Mouse (Mus musculus): ENCODE measurements at regions not wholly inside any gene's neighbourhood (a gene's known extent, or its start where the extent isn't known, plus 50 kb on each side); places are given as distances from the start of the nearest gene placed in this dataset.

DNA sequence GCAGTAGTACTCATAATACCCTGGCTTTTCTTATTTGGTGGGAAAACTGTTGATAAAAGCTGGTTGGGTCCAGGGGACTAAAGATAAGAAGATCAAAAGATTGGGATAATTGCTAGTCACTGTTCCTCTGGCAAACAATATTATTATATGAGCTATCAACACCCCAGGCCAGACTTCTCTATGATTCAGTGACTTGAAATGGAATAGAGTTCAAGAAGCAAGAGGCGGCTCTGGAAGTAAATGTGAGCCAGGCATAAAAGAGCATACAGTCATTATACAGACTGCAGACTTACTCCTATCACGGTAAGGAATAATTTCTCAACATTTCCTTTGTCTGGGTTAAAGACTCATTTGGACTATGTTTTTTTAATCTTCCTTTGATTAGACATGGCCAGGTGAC is 278.5 kb upstream of the Acvr2a start:
- ATAC-seq (ENCODE audit: low TSS enrichment) = no peak

DNA sequence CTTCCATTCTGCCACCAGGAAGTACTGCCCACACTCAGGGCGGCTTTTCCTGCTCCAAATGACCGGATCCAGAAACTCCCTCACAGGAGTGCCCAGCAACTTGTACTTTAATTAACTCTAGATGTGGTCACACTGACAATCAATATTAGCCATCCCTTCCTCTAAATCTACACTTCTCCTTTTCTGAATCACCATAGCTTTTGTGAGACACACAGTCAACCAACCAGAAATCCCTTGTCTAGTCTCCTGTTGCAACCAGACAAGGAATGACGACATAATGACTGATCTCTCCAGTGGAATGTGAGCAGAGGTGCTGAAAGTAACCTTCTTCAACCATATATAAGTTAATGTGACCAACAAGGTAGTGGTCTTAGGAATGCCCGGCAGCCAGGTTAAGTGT is 277.0 kb upstream of the Acvr2a start:
- no peak for ATAC-seq (ENCODE audit: low TSS enrichment)

DNA sequence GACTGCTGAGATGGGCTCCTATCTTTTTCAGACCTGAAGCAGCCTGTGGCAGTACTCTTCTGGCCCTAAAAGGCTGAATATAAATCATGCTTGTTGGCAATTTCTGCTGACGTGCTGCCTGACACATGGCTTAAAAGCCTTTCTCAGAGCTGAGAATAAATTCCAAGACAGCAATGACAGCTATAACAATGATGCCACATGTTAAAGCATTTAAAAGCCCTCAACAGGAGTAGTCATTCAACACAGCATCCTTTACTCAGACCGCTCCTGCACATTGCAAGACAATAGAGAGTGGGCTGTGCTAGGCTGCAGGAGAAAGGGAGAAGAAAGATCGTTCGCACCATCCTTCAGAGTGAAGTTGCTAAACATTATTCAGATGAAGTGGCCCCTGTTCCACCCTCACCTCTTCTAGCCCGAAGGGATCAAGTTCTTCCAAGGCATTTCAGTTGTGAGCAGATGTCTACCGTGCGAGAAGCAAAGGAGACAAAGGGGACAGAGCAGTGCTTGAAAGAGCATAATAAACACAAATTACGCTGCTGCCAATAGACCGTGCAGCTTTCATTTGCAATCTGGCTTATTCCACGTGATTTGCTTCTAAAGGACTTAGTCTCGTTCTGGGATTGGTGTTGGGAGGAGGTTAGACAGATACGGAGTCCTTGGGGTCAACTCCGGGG is 275.1 kb upstream of the Acvr2a start:
- peak; percentile 83 for ATAC-seq (ENCODE audit: low TSS enrichment)

- no peak for ATAC-seq (ENCODE audit: low TSS enrichment)
These were observed 274.3 kb upstream of the Acvr2a start for GRCm38 (mm10) chr2:48539465-48540055.

DNA sequence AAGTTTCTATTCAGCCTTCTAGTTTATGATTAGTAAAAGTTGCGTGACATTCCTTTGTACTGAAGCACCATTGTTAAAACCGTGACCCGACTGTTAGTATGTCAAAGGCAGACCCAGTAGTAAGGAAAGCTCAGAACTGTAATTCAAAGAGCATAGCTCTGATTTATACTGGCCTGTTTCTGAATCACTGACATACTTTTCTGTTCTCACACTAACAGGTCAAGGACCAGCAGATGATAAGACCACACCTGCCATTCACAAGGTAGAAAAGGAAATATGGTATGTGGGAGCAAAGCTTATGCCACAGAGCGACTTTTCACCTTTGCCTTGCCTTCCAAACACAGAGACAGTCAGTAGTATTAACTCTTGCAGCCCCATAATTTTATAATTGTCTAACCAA is 269.5 kb upstream of the Acvr2a start:
- ATAC-seq (ENCODE audit: low TSS enrichment) = no peak

- ATAC-seq (ENCODE audit: low TSS enrichment) = no peak
These were observed 268.8 kb upstream of the Acvr2a start for GRCm38 (mm10) chr2:48545072-48545471.

GRCm38 (mm10) chr2:48545679-48546078 is 268.2 kb upstream of the Acvr2a start:
- no peak for ATAC-seq (ENCODE audit: low TSS enrichment)

DNA sequence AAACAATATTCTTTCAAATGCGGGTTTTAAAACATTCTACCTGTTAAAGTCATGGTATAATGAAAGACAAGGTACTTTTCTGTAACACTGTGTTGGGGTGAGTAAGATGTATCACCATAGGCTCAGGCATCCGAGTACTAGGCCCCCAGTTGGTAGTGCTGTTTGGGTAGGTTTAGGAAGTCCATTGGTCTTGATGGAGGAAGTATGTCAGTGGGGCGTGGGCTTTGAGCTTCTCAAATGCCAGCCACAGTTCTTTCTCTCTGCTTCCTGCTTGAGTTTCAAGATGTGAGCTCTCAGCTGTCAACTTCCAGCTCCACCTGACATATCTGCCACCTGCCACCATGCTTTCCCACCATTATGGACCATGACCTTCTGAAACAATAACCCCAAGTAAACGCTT is 267.7 kb upstream of the Acvr2a start:
- ATAC-seq (ENCODE audit: low TSS enrichment) = no peak

DNA sequence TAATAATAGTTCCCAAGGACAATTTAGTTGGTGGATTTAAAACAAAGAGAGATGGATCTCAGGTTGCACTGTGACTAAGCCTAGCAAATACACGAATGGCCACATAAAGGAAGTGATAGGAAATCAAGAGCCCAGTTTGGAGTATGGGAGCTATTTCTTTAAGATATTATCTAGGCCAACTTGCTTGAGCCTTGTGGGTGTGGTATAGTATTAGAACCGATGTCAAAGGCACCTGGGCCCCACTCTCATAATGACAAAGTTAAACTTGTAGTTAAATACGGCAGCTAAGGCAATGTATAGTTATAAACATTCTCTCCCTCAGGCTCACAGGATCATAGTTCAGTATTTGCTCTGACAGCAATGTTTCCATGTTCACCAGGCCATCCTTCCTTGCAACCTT is 257.3 kb upstream of the Acvr2a start:
- ATAC-seq (ENCODE audit: low TSS enrichment) = no peak

DNA sequence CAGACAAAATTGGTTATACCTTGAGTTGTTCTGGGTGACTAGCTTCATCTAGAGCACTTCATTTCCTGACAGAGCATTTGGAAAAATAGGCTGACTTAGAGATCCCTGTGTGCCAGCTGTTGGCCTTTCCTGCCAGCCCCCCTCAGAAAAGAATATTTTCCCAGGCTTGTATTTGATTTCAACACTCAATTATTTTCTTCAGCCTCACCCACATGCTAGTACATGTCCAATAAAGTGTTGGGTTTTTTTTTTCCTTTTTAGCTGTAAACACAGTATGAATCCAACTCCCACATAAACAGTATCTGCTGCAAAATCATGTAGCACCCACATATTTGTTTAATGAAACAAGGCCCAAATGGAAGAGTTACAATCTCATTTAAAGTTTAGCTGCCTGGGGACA is 256.8 kb upstream of the Acvr2a start:
- ATAC-seq (ENCODE audit: low TSS enrichment) = no peak

DNA sequence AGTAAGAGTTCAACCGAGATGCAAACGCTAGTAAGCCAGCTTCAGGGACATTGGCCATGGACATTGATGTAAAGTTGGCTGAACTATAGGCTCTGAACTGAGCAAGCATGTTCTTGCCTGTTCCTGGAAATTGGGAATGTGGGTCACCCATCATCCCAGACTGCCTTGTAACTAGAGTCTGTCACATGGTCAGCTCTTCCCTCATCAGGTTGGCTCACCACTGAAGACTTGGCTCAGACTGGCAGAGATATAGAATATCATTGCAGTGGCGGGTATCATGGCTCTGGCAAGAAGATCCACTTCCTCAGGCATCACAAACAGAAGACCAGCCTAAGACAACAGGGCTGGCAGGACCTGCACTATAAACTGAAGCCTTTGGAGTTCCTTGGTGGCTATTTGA is 255.3 kb upstream of the Acvr2a start:
- no peak for ATAC-seq (ENCODE audit: low TSS enrichment)

DNA sequence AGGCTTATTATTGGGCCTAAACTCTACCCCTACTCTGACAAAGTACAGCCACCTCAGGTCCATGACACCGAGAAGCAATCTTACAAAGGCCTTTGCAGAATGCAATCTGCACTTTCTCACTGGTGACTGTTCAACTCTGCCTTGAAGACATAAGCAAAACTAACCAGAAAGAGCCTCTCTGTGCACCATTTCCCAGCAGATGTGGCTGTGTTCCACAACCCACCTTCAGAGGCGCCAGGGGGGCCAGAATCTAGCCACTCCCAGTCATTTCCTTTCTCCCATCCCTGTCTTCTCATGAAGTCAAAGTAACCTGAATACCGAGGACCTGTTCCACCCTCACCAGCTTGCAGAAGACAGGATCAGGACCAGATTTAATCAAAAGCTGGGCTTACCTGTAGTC is 250.3 kb upstream of the Acvr2a start:
- ATAC-seq (ENCODE audit: low TSS enrichment) = no peak

GRCm38 (mm10) chr2:48564170-48564569 is 249.7 kb upstream of the Acvr2a start:
- no peak for ATAC-seq (ENCODE audit: low TSS enrichment)

- no peak for ATAC-seq (ENCODE audit: low TSS enrichment)
These were observed 246.0 kb upstream of the Acvr2a start for GRCm38 (mm10) chr2:48567871-48568270.

DNA sequence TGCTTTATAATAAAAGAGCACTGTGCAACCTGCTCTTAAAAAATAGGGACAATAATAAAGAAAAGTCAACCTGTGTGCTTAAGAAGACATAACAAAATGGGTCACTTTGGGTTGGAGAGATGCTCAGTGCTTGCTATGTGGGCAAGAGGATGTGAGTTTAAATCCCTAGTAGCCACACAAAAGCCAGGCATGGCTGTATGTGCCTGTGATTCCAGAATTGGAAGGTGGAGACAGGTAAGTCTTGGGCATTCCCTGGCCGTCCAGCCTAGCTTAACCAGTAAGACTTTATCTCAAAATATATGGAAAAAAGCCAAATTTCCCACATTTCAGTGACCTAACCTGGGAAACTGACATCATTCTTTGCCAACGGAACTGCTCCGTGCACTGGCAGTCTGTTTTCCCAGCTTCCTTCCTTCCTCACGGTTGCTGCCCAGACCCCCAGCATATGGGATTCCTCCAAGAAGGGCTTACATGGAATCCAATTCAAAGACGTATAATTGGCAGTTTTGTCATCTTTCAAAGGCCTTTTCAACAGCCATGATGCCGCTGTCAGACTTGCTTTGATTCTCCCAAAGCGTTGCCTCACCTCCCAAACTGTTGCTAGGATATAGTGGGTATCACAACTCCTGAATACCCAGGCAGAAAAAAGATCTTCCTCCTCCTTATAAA is 227.6 kb upstream of the Acvr2a start:
- no peak for ATAC-seq (ENCODE audit: low TSS enrichment)

GRCm38 (mm10) chr2:48586831-48587169 is 227.1 kb upstream of the Acvr2a start:
- ATAC-seq (ENCODE audit: low TSS enrichment) = peak; percentile 55; the same call in 1 of the 2 replicates

DNA sequence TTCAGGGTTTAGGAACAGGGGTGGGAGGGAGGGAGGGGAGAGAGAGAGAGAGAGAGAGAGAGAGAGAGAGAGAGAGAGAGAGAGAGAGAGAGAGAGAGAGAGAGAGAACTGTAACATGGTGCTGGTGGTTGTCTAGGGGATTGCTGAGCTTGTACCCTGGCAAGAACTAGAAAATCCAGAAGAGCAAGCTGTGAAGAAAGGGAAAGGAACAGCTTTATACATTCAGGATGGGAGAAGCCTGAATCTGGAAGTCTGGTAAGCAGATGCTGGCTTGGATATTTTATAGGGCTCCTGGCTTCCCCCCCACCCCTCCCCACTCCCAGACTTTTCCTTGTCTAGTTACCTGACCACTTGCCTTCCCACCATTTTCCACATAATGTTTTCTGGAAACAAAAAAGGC is 224.2 kb upstream of the Acvr2a start:
- ATAC-seq (ENCODE audit: low TSS enrichment) = no peak

DNA sequence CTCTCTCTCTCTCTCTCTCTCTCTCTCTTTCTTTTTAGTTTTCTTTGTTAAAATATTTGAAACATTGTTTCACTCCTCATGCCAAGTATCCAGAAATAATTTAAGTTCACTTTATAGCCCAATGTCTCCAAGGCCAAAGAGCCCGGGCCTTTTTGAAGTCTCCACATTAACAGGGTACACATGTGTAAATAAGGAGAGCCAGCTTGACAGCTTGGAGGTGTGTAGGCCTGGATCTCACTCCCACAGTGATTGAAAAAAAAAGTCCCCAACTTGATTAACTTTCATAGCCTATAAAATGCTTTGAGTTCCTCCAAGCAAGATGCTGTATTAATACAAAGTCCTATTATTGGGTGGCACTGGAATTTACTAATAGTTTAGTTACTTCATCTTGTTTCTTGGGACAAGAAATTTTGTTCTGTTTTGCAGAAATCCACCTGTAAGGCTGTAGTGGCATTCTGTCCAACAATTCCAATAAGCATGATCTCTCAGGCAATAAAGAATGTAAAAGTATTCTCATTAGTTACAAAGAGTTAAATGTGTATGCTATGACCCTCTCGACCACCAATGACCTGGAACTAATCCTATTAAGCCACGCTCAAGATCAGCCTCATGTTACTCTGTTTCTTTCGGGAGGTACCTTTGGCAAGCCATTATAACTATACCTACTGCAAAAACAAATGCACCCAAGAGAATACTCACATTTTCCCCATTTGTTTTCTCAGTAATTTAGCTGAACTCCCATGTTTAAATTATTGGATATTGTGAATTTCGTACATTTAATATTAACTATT is 215.9 kb upstream of the Acvr2a start:
- ATAC-seq (ENCODE audit: low TSS enrichment) = no peak

GRCm38 (mm10) chr2:48599367-48599766 is 214.5 kb upstream of the Acvr2a start:
- ATAC-seq (ENCODE audit: low TSS enrichment) = no peak

GRCm38 (mm10) chr2:48601855-48602254 is 212.1 kb upstream of the Acvr2a start:
- no peak for ATAC-seq (ENCODE audit: low TSS enrichment)

DNA sequence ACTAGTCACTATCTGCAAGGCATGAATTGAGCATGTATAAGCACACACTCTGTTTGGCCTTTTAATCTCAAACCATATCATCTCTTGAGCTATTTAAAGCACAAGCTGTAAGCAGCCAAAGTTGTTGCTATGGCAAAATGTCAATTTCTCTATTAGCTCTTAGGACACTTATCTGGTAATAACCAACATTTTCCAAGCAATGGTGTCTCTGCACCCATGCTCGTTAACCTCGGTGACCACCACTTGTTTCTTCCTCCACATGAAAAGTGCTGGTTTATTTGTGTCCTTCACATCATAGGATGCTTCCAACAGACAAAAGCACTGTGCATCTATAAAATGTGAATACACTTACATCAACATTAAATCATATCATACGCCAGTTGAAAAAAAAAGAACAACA is 204.4 kb upstream of the Acvr2a start:
- ATAC-seq (ENCODE audit: low TSS enrichment) = no peak

DNA sequence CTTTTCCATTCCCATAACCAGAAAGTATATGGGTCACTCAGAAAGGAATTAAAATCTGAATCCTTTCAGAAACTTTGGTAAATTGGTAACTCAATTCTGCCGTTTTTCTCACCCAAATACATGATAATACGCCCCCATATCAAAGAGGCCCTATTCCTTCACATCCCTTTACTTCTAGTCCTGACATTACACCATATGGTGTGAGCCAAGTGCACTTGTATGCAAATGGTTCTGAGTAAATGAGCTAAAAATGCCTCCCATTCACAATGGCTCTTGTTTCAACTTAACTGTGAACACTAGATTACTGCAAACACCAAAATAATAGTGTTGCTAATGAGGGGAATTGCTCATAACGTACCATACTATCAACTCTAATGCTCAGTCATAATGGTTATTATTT is 201.7 kb upstream of the Acvr2a start:
- 0 out of 2 replicates have a peak, but pooled peaks have one; percentile 34 for ATAC-seq (ENCODE audit: low TSS enrichment)

All from frontal cortex, adult (tissue).